Mouse (Mus musculus) left cerebral cortex, adult 8-10 months (tissue): Measurements from ENCODE around the gene Dcaf15. TPM values are rescaled to one million over a fixed set of nuclear protein-coding genes. Genes with fewer than 3 reads are reported as not detected.
A peak's percentile ranks its signal among the peaks of the same experiment; 100 is the strongest.

ENCODE experiments used
- DNase-seq, 2 experiments: peaks; one replicate each; pipeline ENCODE4 v3.0.0; 2022; ENCODE audit warnings: low spot score in 2 of 2
- total RNA-seq, 4 experiments: library from RNA; stranded (reverse); gene quantifications; 2 replicates each; pipeline ENCODE4 v1.2.4; 2022

Gene Dcaf15
- 10 to 100 TPM; 17.0 to 19.8 (median 18.5) TPM for total RNA-seq

GRCm38 (mm10) chr8:84104697-84105609 lies at the start of gene Dcaf15:
Gene Dcaf15 (minus strand): TSS chr8:84104768.
- DNase-seq: peak; percentile 89 to 98

DNA sequence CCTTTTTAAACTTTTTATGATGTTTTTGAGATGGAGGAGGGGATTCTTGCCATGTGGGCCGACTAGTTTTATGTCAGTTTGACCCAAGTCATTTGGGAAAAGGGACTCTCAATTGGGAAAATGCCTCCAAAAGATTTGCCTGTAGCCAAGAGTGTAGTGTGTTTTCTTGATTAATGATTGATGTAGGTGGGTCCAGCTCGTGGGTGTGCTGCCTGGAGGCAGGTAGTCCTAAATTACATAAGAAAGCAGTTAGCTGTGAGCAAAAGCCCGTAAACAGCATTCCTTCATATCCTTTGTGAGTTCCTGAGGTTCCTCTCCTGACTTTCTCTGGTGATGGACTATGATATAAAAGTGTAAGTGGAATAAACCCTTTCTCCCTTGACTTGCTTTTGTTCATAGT lies 44.6 kb upstream of the Dcaf15 start:
- DNase-seq: no peak

DNA sequence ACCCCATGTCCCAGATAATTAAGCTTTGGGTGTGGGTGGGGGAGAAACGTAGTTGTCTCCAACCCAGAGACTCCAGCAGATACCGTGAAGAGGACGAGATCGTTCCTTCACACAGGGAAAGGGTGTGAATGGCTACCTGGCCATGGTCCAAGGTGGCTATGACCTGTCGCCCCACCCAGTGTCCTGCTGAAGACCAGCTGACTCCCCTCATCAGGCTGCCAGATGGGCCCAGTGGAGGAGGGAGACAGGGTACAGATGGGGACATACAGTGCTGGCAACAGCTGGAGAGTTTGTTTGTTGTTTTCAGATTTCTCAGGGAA lies 43.9 kb upstream of the Dcaf15 start:
- no peak for DNase-seq

DNA sequence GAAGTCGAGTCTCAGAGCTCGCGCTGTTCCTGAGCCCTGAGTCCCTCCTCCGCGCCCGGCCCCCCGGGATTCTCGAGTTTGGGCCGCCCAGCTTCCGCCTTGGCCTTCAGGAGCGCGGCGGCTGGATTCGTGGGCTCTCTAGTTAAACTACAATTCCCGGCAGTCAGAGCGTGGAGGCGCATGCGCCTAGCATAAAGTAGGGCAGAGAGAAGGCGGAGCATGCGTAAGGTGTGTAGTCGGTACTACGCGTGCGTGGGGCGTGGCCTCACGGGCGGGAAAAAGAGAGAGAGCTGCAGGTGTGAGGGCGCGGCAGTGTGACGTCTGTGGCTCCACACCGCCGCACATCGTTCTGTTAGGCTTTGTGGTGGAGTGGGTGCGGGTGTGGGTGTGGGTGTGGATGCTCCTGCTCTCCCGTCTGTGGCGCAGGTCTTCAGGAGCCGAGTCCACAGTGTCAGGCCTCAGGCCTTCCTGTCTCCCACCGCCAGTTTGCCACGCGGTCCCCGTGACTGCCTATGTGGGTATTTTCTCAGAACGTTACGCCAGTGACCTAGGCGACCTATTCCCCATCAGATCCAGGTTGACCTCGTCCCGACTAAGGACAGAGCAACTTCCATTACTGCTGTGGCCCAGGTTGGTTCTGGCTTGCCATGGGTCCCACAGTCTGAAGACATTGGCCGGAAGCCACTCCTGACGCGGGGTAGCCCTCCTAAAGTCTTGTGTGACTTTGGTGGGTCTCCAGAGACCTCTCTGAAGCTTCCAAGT lies 43.4 kb upstream of the Dcaf15 start, which contains the start of the genes Cc2d1a and 4930432K21Rik:
Gene Cc2d1a, minus strand, starts transcription at position 168 of the 762 bp plus-strand sequence.
Gene 4930432K21Rik, plus strand, starts transcription at position 257 of the 762 bp plus-strand sequence.
- peak; percentile 85 to 97 for DNase-seq

DNA sequence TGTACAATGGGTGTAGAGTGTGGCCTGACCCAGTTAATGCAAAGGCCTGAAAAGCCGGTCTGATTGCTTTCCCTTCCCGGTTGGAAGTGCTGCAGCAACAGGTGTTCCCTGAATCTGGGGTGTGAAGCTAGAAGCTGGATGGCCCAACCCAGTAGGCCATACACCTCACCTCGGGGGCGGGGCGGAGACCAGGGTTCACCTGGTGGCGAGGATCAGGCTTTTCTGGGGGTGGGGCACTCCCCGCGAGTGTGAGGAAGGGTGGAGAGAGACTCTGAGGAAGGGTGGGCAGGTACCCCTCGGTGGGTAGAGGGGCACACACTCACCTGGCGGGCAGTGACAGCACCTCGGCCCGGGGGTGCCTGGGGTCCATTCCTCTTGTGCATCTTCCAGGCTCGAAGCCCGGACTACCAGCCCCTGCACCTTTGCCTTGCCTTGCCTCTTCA lies 42.8 kb upstream of the Dcaf15 start:
- peak in 1 of 2 experiments; percentile 33 for DNase-seq

DNA sequence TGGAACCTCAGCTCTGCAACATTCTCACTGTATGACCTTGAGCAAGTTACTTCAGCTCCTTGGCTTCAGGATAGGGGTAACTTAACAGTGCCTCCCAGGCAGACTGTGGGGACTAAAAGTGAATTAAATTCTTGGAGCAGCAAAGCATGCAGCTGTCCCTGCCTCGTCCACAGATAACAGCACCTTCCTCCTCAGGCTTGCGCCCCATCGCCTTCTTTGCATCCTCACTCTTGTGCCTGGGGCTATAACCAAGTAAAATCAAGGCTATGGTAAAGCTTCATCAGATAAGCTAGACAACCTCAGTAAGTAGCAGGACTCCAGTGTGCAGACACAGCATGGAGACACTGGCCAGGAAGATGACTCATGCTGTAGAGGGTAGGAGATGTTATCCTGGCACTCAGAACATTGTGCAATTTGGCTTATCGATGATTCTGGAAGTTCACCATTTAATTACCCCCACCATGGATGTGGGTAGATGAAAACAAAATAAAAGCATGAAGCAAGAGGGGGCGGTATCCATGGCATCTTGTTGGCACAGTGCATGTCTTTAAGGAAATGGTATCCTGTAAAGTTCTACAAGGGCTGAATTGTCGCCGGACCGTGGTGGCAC lies 40.2 kb upstream of the Dcaf15 start:
- DNase-seq: no peak

GRCm38 (mm10) chr8:84140838-84141237 lies 36.3 kb upstream of the Dcaf15 start:
- DNase-seq: no peak

DNA sequence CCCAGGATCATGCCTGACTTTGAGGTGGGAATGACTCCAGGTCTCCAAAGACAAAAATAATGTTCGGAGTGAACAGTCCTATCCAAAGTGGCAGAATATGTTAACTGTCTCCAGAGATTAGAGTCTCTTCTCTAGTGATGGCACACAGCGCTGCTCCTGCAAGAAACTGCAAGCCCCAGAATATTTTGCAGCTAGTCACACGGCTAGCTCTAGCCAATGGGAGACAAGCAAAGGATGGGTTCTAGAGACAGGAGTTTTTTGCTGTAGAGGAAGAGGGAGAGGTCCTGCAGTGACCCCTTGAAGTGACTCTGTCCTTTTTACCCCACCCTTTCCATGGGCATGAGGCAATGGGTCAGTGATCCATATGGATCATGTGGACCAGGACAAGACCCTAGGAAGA lies 33.3 kb upstream of the Dcaf15 start:
- DNase-seq: no peak

GRCm38 (mm10) chr8:84132225-84132624 lies 27.7 kb upstream of the Dcaf15 start:
- DNase-seq: no peak

DNA sequence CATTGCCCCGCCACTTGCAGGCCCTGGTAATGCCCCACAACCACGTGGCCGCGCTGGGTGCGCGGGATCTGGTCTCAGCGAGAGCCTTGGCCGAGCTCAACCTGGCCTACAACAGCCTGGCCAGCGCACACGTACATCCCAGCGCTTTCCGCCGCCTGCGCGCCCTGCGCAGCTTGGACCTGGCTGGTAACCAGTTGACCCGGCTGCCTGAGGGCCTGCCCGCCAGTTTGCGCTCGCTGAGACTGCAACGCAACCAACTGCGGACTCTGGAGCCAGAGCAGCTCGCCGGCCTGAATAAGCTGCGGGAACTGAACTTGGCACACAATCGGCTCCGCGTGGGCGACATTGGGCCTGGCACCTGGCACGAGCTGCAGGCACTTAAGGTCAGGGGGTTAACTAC lies 26.2 kb upstream of the Dcaf15 start:
- no peak for DNase-seq

- DNase-seq: no peak
Measured at GRCm38 (mm10) chr8:84128277-84128676, 23.7 kb upstream of the Dcaf15 start.

GRCm38 (mm10) chr8:84127202-84127901 lies 22.8 kb upstream of the Dcaf15 start:
- no peak for DNase-seq

DNA sequence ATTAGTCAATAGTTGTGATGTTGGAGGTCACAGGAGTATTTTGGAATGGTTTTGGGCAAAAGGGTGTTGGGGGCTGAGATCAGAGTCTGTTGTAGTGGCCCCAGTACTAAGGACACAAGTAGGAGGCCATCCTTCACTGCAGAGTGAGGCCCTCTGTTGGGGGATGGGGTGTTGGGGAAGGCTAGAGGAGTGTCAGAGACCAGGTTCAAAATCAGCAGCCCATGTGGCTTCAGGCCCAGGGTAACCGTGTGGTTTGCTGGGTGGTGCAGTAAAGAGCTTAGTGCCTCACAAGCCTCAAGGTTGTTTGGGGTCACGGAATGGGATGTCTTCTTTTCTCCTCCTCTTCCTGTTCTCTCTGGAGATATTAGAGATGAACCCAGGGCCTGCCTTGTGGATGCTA lies 22.2 kb upstream of the Dcaf15 start:
- no peak for DNase-seq

- DNase-seq: no peak
Measured at GRCm38 (mm10) chr8:84125656-84126055, 21.1 kb upstream of the Dcaf15 start, which contains the start of gene Podnl1. Gene Podnl1 (plus strand): TSS chr8:84125989.

DNA sequence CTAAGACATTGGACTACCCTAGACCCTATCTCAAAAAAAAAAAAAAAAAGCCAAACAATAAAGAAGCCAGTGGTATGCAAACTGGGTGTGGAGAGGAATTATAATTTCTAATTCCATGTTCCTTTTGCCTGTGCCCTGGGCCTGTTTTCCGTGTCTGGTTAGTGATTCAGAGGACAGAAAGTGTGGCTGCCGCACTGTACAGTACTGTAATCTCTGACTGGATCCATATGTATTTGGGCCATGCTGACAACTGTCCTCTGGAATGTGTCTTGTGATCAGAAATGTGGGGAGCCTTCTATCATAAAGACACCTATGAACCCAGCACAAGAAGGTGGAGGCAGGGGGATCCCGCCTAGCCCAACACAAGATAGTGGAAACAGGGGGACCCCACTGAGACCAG lies 17.6 kb upstream of the Dcaf15 start:
- no peak for DNase-seq

DNA sequence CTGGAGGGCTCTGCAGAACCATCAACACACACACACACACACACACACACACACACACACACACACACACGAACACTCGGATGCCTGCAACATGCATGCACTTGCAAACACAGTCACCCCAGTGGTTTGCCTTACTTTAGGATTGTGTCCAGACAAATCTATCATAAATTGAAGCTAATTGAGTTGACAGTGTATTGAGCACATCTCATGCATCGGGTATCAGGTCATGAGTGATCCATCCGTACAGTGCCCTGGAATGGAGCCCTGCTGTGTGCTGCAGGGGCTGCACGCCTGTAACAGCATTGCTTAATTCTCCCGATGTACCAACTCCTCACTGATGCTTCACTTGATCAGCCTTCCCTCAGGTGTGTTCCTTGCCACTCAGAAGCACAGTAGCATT lies 11.1 kb upstream of the Dcaf15 start:
- no peak for DNase-seq

- DNase-seq: no peak
Measured at GRCm38 (mm10) chr8:84106216-84107040, 1.9 kb upstream of the Dcaf15 start.

- DNase-seq: no peak
Measured at GRCm38 (mm10) chr8:84105676-84106075, 1.1 kb upstream of the Dcaf15 start.

GRCm38 (mm10) chr8:84104221-84104620 lies 347 bp downstream of the Dcaf15 start:
- no peak for DNase-seq

- DNase-seq: no peak
Measured at GRCm38 (mm10) chr8:84103601-84104000, 967 bp downstream of the Dcaf15 start.
